Mouse (Mus musculus): Measurements from ENCODE around the gene Ube2b. TPM values are rescaled to one million over a fixed set of nuclear protein-coding genes. Genes with fewer than 3 reads are reported as not detected.

Ube2b gene
- polyA plus RNA-seq, 1 experiment from 2014 or later, result 135 TPM

- H3K4me2 ChIP-seq, result no peak overlapping the region
- no peak overlapping the region for H3K27ac ChIP-seq
- DNase-seq (no peak), ATAC-seq (ENCODE audit: low read depth) (no peak)
- no peaks in the 10 kb centered on the region for H3K27me3 ChIP-seq
- peaks cover 22% of the 10 kb centered on the region for H3K4me1 ChIP-seq (replicated peaks)
- no peak overlapping the region for H3K9ac ChIP-seq
- no peak overlapping the region for H3K4me3 ChIP-seq (replicated peaks)
- whole genome bisulfite sequencing (ENCODE audit: insufficient replicate concordance), result 71% methylated on average over 5 of the region's 5 CpGs
- peaks cover 29% of the 10 kb centered on the region for H3K36me3 ChIP-seq
- H3K9me3 ChIP-seq (replicated peaks), result no peaks in the 10 kb centered on the region
Observed at GRCm38 (mm10) chr11:51966651-51967050, 33.9 kb downstream of the Ube2b start.

GRCm38 (mm10) chr11:51962277-51962676, 38.3 kb downstream of the Ube2b start:
- ATAC-seq (ENCODE audit: low read depth) (no peak), DNase-seq (no peak)
- Histone ChIP-seq H3K36me3 (no peaks in the 10 kb centered on the region), H3K9ac (no peak overlapping the region), H3K9me3 (replicated peaks) (no peaks in the 10 kb centered on the region), H3K27ac (no peak overlapping the region), H3K4me1 (replicated peaks) (peaks cover 4% of the 10 kb centered on the region), H3K4me3 (replicated peaks) (no peak overlapping the region), H3K4me2 (no peak overlapping the region), H3K27me3 (no peaks in the 10 kb centered on the region)
- 83% methylated on average over 7 of the region's 7 CpGs for WGBS (ENCODE audit: insufficient replicate concordance)

- H3K4me1 ChIP-seq (replicated peaks), result no peaks in the 10 kb centered on the region
- no peak overlapping the region for H3K9ac ChIP-seq
- no peaks in the 10 kb centered on the region for H3K9me3 ChIP-seq (replicated peaks)
- H3K27me3 ChIP-seq, result no peaks in the 10 kb centered on the region
- ATAC-seq (ENCODE audit: low read depth) (no peak), DNase-seq (no peak)
- WGBS (ENCODE audit: insufficient replicate concordance), result 56% methylated on average over 8 of the region's 8 CpGs
- H3K27ac ChIP-seq, result no peak overlapping the region
- H3K4me2 ChIP-seq, result no peak overlapping the region
- H3K36me3 ChIP-seq, result no peaks in the 10 kb centered on the region
- H3K4me3 ChIP-seq (replicated peaks), result no peak overlapping the region
Observed at GRCm38 (mm10) chr11:51961761-51962160, 38.8 kb downstream of the Ube2b start.

GRCm38 (mm10) chr11:51960967-51961471, 39.5 kb downstream of the Ube2b start:
- Histone ChIP-seq H3K9ac (no peak overlapping the region), H3K27me3 (no peaks in the 10 kb centered on the region), H3K4me1 (replicated peaks) (no peaks in the 10 kb centered on the region), H3K9me3 (replicated peaks) (no peaks in the 10 kb centered on the region), H3K4me3 (replicated peaks) (no peak overlapping the region), H3K27ac (no peak overlapping the region), H3K4me2 (no peak overlapping the region), H3K36me3 (no peaks in the 10 kb centered on the region)
- no peak for DNase-seq
- 57% methylated on average over 11 of the region's 11 CpGs for WGBS (ENCODE audit: insufficient replicate concordance)
- no peak for ATAC-seq (ENCODE audit: low read depth)

- H3K27ac ChIP-seq, result no peak overlapping the region
- ATAC-seq (ENCODE audit: low read depth) (no peak), DNase-seq (no peak)
- H3K4me3 ChIP-seq (replicated peaks), result no peak overlapping the region
- no peak overlapping the region for H3K9ac ChIP-seq
- H3K9me3 ChIP-seq (replicated peaks), result no peaks in the 10 kb centered on the region
- no peaks in the 10 kb centered on the region for H3K4me1 ChIP-seq (replicated peaks)
- H3K27me3 ChIP-seq, result no peaks in the 10 kb centered on the region
- no peaks in the 10 kb centered on the region for H3K36me3 ChIP-seq
- WGBS (ENCODE audit: insufficient replicate concordance), result 66% methylated on average over 4 of the region's 4 CpGs
- H3K4me2 ChIP-seq, result no peak overlapping the region
Observed at GRCm38 (mm10) chr11:51960061-51960460, 40.5 kb downstream of the Ube2b start.

GRCm38 (mm10) chr11:51959511-51959910, 41.1 kb downstream of the Ube2b start:
- no peak for DNase-seq
- Histone ChIP-seq H3K27ac (no peak overlapping the region), H3K27me3 (no peaks in the 10 kb centered on the region), H3K9me3 (replicated peaks) (no peaks in the 10 kb centered on the region), H3K4me2 (no peak overlapping the region), H3K4me1 (replicated peaks) (no peaks in the 10 kb centered on the region), H3K36me3 (no peaks in the 10 kb centered on the region), H3K4me3 (replicated peaks) (no peak overlapping the region), H3K9ac (no peak overlapping the region)
- ATAC-seq (ENCODE audit: low read depth), result no peak
- WGBS (ENCODE audit: insufficient replicate concordance), result 61% methylated on average over 5 of the region's 5 CpGs

- DNase-seq (no peak), ATAC-seq (ENCODE audit: low read depth) (no peak)
- 68% methylated on average over 4 of the region's 4 CpGs for WGBS (ENCODE audit: insufficient replicate concordance)
- Histone ChIP-seq H3K4me2 (no peak overlapping the region), H3K27ac (no peak overlapping the region), H3K27me3 (no peaks in the 10 kb centered on the region), H3K4me3 (replicated peaks) (no peak overlapping the region), H3K9ac (no peak overlapping the region), H3K4me1 (replicated peaks) (no peaks in the 10 kb centered on the region), H3K9me3 (replicated peaks) (no peaks in the 10 kb centered on the region), H3K36me3 (no peaks in the 10 kb centered on the region)
Observed at GRCm38 (mm10) chr11:51957760-51958159, 42.8 kb downstream of the Ube2b start.

- Histone ChIP-seq H3K36me3 (no peaks in the 10 kb centered on the region), H3K4me1 (replicated peaks) (no peaks in the 10 kb centered on the region; the same call in 1 of the 2 replicates), H3K27ac (no peak overlapping the region), H3K4me3 (replicated peaks) (no peak overlapping the region), H3K9ac (no peak overlapping the region), H3K9me3 (replicated peaks) (no peaks in the 10 kb centered on the region), H3K27me3 (no peaks in the 10 kb centered on the region), H3K4me2 (no peak overlapping the region)
- DNase-seq (no peak), ATAC-seq (ENCODE audit: low read depth) (no peak)
- 75% methylated on average over 9 of the region's 9 CpGs for WGBS (ENCODE audit: insufficient replicate concordance)
Observed at GRCm38 (mm10) chr11:51956112-51956511, 44.5 kb downstream of the Ube2b start.

GRCm38 (mm10) chr11:51951861-51952420, 48.6 kb downstream of the Ube2b start:
- H3K36me3 ChIP-seq, result no peaks in the 10 kb centered on the region
- H3K27ac ChIP-seq, result no peak overlapping the region
- no peak overlapping the region for H3K4me3 ChIP-seq (replicated peaks)
- H3K4me1 ChIP-seq (replicated peaks), result peaks cover 7% of the 10 kb centered on the region
- no peak overlapping the region for H3K9ac ChIP-seq
- H3K4me2 ChIP-seq, result no peak overlapping the region
- H3K9me3 ChIP-seq (replicated peaks), result no peaks in the 10 kb centered on the region
- DNase-seq (no peak), ATAC-seq (ENCODE audit: low read depth) (no peak)
- H3K27me3 ChIP-seq, result no peaks in the 10 kb centered on the region
- 39% methylated on average over 5 of the region's 5 CpGs for WGBS (ENCODE audit: insufficient replicate concordance)

- Histone ChIP-seq H3K36me3 (no peaks in the 10 kb centered on the region), H3K4me3 (replicated peaks) (no peak overlapping the region), H3K4me2 (no peak overlapping the region), H3K27me3 (0 out of 2 replicates have a peak, but pooled peaks cover 5% of the 10 kb centered on the region), H3K27ac (no peak overlapping the region), H3K9ac (no peak overlapping the region), H3K9me3 (replicated peaks) (no peaks in the 10 kb centered on the region), H3K4me1 (replicated peaks) (peaks cover 8% of the 10 kb centered on the region)
- WGBS (ENCODE audit: insufficient replicate concordance), result 75% methylated on average over 9 of the region's 9 CpGs
- DNase-seq (no peak), ATAC-seq (ENCODE audit: low read depth) (no peak)
Observed at GRCm38 (mm10) chr11:51949919-51950318, 50.6 kb downstream of the Ube2b start.

GRCm38 (mm10) chr11:51949155-51949840, 51.3 kb downstream of the Ube2b start:
- H3K9ac ChIP-seq, result no peak overlapping the region
- no peaks in the 10 kb centered on the region for H3K9me3 ChIP-seq (replicated peaks)
- ATAC-seq (ENCODE audit: low read depth) (no peak), DNase-seq (no peak)
- H3K27me3 ChIP-seq, result 0 out of 2 replicates have a peak, but pooled peaks cover 5% of the 10 kb centered on the region
- H3K36me3 ChIP-seq, result no peaks in the 10 kb centered on the region
- no peak overlapping the region for H3K27ac ChIP-seq
- peaks cover 8% of the 10 kb centered on the region for H3K4me1 ChIP-seq (replicated peaks)
- 47% methylated on average over 9 of the region's 9 CpGs for WGBS (ENCODE audit: insufficient replicate concordance)
- H3K4me3 ChIP-seq (replicated peaks), result no peak overlapping the region
- no peak overlapping the region for H3K4me2 ChIP-seq

GRCm38 (mm10) chr11:51946144-51946543, 54.4 kb downstream of the Ube2b start:
- Histone ChIP-seq H3K4me3 (replicated peaks) (no peak overlapping the region), H3K27me3 (0 out of 2 replicates have a peak, but pooled peaks cover 5% of the 10 kb centered on the region), H3K27ac (no peak overlapping the region), H3K4me2 (no peak overlapping the region), H3K4me1 (replicated peaks) (peaks cover 8% of the 10 kb centered on the region), H3K9me3 (replicated peaks) (no peaks in the 10 kb centered on the region), H3K9ac (no peak overlapping the region), H3K36me3 (no peaks in the 10 kb centered on the region)
- ATAC-seq (ENCODE audit: low read depth) (no peak), DNase-seq (no peak)
- WGBS (ENCODE audit: insufficient replicate concordance), result 61% methylated on average over 6 of the region's 6 CpGs
